In the genomic region with DNA sequence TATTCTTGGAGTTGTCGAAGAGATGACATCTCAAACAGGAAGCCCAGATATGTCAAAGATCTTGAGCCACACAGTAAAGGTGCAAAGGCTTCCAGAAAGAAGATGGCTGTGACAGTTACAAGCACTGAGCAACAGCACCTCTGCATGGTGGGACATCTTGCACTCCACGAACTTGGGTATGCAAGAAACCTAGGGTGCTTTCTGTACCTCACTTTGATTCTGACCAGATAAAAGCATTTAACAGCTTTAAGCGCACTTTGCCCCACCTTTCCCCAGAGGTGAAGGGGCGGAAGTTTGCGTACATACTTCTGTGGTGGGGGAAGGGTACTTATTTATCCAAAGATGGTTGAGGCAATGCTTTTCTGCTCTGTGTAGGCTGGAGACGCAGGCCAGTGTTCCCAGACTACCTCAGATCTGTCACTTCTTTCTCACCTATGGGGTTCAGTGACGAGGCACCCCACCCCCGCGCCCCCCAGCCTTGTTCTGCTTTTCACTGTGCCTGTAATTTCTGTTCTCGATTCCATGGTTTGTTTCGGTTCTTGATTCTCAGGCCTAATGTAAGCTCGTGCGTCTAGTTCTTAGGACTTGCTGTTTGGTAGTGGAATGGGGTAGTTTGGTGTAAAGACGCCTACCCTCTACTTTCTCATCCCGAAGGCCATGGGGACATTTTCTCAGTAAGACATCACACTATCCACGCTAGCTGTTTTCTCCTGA, we compare ENCODE assay signal across 15 mouse cellular contexts. TPM values are rescaled to one million over a fixed set of nuclear protein-coding genes. Genes with fewer than 3 reads are reported as not detected.
A peak's percentile ranks its signal among the peaks of the same experiment; 100 is the strongest.
DNase-seq lines count a peak whose midpoint lies in the region; ATAC-seq lines count a peak whose summit lies in the region.
"Had no signal": no experiment of that assay in that cellular context is flagged by ENCODE, and none has a peak within 500 bp of the region (broad histone marks: within the 10 kb centered on the region; RNA-seq: fewer than 3 reads in every experiment).

No protein-coding gene starts in this region.

- ATAC-seq in CD4-positive, CD25-positive, alpha-beta regulatory T cell, adult 4 months: peak; percentile 84
- ATAC-seq in megakaryocyte, adult 5-6 weeks (ENCODE audit: poor library complexity, severe bottlenecking): peak; percentile 72

- H3K36me3 ChIP-seq in splenic B cell, adult 2 months (ENCODE audit: control insufficient read depth, insufficient read depth, low read length, poor library complexity, severe bottlenecking): no peaks in the 10 kb centered on the region
- H3K36me3 ChIP-seq: embryonic facial prominence, embryonic 13.5 days; forebrain, embryonic 10.5 days; heart, embryonic 10.5 days had no signal

- DNase-seq in heart, adult 11 months: peak; percentile 90
- DNase-seq in heart, postnatal 25 days (ENCODE audit: low spot score): no peak
- peak; percentile 75 for DNase-seq in splenic B cell, adult 2 months (ENCODE audit: low read depth, low spot score)
- DNase-seq in urinary bladder, postnatal 36 days (ENCODE audit: low spot score in 2 of 2): no peak
- no peak for DNase-seq in retina, postnatal 1 day
- no peak for DNase-seq in urinary bladder, postnatal 25 days (ENCODE audit: low spot score)
- DNase-seq: cerebellum, postnatal 36 days; heart, postnatal 4 days; kidney, postnatal 14 days; lung, embryonic 14.5 days had no signal

- no peaks in the 10 kb centered on the region for H3K27me3 ChIP-seq in splenic B cell, adult 2 months (ENCODE audit: control insufficient read depth, insufficient read depth, low read length, poor library complexity, severe bottlenecking)
- H3K27me3 ChIP-seq: embryonic facial prominence, embryonic 13.5 days had no signal

- intact Hi-C loops in heart, postnatal 25 days (cut with DNase I): no loop called here

RNA-seq across cellular contexts. Expression of gene Tmem131, which starts 17.2 kb away (rescaled TPM):
- 10 to 100 TPM; 30.7 to 33.5 TPM for total RNA-seq in heart, postnatal 25 days (2021)
- polyA plus RNA-seq in CD4-positive, CD25-positive, alpha-beta regulatory T cell, adult 4 months (2017; shearing (Covaris generic)): 10 to 100 TPM; 11.1 to 14.8 TPM
- 65.6 and 68.7 TPM in 2 replicates for total RNA-seq in megakaryocyte, adult 5-6 weeks (2015)
- total RNA-seq in megakaryocyte, adult 5-6 weeks (2017): 20.3 and 32.8 TPM in 2 replicates

Comparison
In these comparisons a context has a peak if more than half of its experiments do, and no peak if none do; other contexts are left out.
1. DNase-seq: peak in heart, adult 11 months (single experiment) and splenic B cell, adult 2 months (single experiment); none in heart, postnatal 25 days (single experiment), urinary bladder, postnatal 36 days (0 of 2), retina, postnatal 1 day (single experiment) and urinary bladder, postnatal 25 days (single experiment).